Mouse (Mus musculus) liver (tissue): ENCODE measurements around the gene Snx11.
"Not testable (repeated sequence)": the region's sequence is repeated elsewhere in the genome, so short reads cannot be mapped to it uniquely, and the experiment has no call there.

Experiments used
- DNase-seq: peaks from one replicate; pipeline ENCODE4 v3.0.0-alpha.2; 2020; ENCODE audit warnings: mixed read lengths

Gene Snx11

DNA sequence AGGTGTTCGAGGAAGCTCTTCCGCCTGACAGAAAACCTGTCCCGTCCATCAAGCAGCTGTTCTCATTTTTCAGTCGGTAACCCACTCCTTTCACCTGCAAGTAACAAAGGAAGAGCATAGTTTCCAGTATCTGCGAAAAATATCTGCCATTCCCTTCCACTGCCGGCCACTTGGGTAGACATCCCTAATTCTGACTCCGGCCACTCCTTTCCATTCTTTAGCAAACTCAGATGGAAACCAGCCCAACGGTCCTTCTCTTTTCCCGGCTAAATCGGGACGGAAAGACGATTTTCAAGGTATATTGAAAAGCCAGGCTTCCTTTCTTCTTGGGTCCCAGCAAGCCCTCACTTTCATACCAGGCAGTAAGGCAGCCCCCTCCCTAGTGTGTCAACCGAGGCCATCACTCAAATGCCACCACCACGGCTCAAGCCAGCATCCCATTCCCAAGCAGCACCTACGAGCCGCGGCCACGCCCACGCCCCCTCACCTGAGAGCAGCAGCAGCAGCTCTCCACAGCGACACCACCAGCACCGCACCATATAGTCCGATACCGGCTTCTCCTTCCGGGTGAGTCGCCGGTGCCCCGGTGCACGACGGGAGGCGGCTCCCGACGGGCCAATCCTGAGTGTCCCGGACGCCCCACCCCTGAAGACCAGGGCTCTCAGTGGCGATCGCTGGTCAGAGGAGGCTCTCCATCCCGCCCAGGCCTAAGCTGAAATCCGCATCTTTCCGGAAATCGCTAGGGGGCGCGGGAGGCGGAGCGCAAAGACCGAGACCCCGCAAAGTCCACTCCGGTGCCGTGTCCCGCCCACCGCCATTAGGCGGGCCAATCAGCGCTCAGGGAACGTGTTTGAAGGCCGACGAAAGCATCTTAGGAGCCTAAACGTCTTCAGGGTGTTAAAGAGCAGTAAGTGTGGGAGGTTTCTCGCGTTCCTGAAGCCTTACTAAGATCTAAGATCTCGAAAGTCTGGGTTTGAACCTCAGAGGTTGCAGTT is at the start of gene Snx11:
Gene Snx11 (minus strand): TSS at position 592 of the 995 bp plus-strand sequence.
- peak; percentile 99 for DNase-seq

GRCm38 (mm10) chr11:96826481-96826880 is 49.1 kb upstream of the Snx11 start:
- no peak for DNase-seq

DNA sequence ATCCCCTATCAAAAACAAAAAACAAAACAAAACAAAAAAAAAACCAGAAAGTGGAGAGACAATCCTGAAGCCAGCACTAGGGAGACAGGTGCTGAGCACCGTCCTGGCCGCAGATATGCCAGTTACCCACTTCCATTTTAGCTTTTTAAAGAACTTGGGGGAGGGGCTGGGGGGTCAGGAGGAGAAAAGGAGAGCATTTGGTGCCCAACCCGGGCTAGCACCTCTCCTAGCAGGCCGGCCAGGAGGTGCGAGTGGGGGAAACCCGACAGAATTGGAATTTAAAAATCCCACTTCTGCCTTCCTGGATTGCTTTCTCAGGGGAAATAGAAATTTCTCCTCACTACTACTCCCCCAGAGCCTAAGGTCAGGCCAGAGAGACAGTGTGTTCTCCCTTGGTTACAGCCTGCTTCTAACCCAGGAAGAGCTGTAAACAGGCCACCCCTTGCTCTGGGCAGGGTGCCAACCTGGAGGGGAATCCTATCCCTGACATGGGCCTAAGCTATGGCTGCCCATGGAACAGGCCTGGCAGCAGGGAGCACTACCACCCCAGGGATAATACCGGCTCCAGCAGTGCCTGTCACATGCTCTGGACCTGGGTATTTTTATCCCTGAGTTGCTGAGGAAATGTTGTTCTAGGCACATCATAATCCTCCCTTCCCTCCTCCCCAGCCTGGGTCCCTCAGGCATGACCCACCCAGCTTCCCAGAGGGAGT is 47.6 kb upstream of the Snx11 start:
- peak; percentile 32 for DNase-seq

GRCm38 (mm10) chr11:96823880-96824782 is 46.8 kb upstream of the Snx11 start:
- DNase-seq: peak; percentile 88

GRCm38 (mm10) chr11:96823471-96823837 is 46.1 kb upstream of the Snx11 start:
- no peak for DNase-seq

DNA sequence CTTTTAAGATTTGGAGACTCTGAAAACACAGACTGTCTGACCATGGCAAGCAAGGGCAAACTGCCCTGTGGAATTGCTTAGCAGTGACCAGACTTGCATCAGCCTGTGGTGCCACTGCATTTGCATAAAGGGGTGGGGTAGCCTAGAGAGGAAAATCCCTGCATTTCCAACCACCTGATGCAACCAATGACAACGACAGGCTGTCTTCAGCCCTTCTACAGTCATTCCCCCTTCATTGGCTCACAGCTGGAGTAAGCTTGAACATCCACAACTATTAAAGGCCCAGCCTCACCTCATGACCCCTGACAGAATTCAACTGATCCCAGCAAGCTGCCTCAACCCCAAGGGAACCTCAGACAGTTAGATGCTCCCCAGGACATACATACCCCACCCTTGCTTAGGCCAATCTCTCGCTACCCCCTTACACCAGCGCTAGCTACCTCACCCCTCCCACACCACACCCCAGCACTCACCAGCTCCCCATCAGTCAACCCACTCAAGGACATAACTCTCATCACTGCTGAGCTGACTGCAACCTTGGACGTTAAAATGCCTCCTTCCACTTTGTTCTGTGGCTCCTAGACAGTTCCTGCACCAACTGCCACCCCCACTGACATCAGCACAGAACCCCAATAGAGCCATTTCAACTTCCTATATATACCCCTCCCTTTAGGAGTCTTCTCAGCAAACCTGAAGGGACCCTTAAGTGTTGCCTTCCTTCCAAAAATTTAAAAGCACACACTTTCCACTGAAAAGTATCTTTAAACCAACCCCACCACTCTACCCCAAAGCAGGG is 45.5 kb upstream of the Snx11 start:
- peak; percentile 20 for DNase-seq

DNA sequence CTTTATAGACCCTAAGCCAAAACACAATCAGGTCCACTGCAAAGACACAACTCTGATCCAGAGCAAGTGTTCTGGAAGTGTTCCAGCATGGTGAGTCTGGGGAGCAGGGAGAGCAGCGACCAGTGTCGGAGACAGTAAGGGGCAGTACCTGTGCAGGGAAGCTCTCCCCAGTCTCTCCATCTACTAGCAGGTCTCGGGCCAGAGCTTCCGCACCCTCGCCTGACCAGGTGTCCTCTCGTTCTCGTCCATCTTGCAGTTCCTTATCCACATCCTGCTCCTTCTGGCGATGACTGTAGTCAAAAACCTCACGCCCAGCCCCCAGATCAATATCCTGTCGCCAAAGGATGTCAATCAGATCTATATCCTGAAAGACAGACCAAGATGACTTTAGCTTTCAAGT is 44.6 kb upstream of the Snx11 start:
- DNase-seq: no peak

- DNase-seq: no peak
These were observed 40.9 kb upstream of the Snx11 start for GRCm38 (mm10) chr11:96818128-96818710.

- no peak for DNase-seq
These were observed 39.6 kb upstream of the Snx11 start for GRCm38 (mm10) chr11:96816979-96817378.

GRCm38 (mm10) chr11:96816494-96816893 is 39.1 kb upstream of the Snx11 start:
- no peak for DNase-seq

GRCm38 (mm10) chr11:96815895-96816294 is 38.5 kb upstream of the Snx11 start:
- DNase-seq: no peak

- no peak for DNase-seq
These were observed 37.1 kb upstream of the Snx11 start for GRCm38 (mm10) chr11:96814443-96814842.

GRCm38 (mm10) chr11:96813920-96814319 is 36.6 kb upstream of the Snx11 start:
- no peak for DNase-seq

GRCm38 (mm10) chr11:96813455-96813854 is 36.1 kb upstream of the Snx11 start:
- no peak for DNase-seq

DNA sequence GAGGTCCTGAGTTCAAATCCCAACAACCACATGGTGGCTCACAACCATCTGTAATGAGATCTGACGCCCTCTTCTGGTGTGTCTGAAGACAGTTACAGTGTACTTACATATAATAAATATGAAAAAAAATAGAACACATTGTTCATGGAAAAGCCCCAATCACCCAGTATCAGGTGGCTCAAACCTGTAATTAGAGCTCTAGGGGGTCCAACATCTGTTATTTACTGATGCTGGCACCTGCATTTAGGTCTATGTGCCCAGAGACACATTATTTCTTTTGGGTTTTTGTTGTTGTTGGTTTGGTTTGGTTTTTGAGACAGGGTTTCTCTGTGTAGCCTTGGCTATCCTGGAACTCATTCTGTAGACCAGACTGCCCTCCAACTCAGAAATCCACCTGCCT is 33.8 kb upstream of the Snx11 start:
- DNase-seq: not testable (repeated sequence)

DNA sequence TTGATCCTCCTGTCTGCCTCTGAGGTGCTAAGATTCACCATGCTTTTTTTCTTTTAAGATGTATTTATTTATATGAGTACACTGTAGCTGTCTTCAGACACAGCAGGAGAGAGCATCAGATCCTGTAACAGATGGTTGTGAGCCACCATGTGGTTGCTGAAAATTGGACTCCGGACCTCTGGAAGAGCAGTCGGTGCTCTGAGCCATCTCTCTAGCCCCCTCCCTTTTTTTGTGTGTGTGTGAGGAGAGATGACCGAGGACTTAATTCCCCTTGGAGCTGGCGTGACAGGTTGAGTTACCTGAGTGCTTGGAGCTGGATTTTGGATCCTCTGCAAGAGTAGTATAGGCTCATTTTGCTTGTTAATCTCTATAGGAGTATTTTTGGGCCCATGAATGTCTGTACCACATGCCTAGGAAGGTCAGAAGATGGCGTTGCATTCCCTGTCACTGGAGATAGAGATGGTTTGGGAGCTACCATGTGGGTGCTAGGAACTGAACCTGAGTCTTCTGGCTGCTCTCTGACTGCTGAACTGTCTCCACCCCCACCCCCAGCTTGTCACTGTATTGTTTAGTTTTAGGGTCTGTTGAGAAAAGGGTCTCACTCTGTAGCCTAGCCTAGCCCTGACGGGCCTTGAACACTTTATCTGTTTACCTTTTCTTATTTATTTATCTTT is 32.3 kb upstream of the Snx11 start:
- DNase-seq: no peak

DNA sequence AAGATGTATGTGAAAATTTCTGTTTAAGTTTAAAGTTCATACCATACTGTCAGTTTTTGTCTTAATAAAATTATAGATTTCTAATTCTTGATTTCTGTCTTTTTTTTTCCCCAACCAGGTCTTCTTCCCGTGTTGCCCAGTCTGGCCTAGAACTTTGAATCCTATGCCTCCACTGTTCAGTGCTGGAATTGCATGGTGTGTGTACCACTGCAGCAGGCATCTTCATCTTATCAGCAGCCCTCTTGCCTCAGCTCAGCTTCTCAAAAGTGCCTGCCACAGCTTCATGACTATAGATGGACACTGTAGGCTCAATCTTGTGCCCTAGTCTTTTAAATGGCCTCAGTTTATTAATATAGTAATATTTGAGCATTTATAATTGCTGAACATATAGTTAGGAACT is 30.7 kb upstream of the Snx11 start:
- no peak for DNase-seq

GRCm38 (mm10) chr11:96805606-96806005 is 28.2 kb upstream of the Snx11 start:
- DNase-seq: no peak

GRCm38 (mm10) chr11:96799511-96799910 is 22.2 kb upstream of the Snx11 start:
- DNase-seq: no peak

DNA sequence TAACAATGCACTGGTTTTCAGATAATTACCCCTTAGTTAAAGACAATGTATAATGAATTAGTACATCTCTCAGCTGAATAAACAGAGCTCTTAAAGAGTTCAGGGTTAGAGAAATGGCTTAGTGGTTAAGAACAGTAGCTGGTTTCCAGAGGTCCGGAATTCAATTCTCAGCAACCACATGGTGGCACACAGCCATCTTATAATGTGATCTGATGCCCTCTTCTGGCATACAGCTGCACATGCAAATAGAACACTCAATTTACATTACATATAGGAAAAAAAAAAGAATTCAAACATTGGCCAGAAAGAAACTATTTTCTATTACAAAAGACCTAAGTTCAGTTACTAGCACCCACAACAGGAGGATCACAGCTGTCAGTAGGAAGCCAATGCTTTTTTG is 19.2 kb upstream of the Snx11 start:
- no peak for DNase-seq

DNA sequence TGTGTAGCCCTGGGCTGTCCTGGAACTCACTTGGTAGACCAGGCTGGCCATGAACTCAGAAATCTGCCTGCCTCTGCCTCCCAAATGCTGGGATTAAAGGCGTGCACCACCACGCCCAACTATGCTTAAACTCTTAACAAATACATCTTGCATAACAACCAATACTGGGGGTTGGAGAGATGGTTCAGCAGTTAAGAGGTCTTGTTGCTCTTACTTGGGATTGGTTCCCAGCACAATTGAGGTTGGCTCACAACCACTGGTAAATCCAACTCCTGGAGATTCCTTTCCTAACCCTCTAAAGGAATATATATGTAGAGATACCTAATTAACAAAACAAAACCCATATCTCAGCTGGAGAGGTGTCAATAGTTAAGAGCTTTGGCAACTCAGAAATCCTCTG is 18.7 kb upstream of the Snx11 start:
- no peak for DNase-seq
